Mouse (Mus musculus): ENCODE data around the gene Adra2c.

- TF ChIP-seq CTCF (IDR thresholded peaks at IDR 0.05; ENCODE audit: control insufficient read depth, insufficient read depth, insufficient replicate concordance, low read depth, low read length) (no peak), POLR2A (IDR thresholded peaks at IDR 0.05; ENCODE audit: control insufficient read depth, low read depth, low read length) (no peak)
Measured at GRCm38 (mm10) chr5:35280783-35281165, 2.7 kb downstream of the Adra2c start.

All from testis, adult 2 months (tissue).